Mouse (Mus musculus) cerebellum, postnatal 10 days (tissue): ENCODE data around the gene Boll.

ENCODE experiments used
- DNase-seq, 2 experiments: peaks; one replicate each; pipeline ENCODE4 v3.0.0; 2021; ENCODE audit warnings: mixed read lengths in 2 of 2

Gene Boll

GRCm38 (mm10) chr1:55237643-55238161 lies 125.6 kb downstream of the Boll start:
- peak; percentile 49 to 57 for DNase-seq

GRCm38 (mm10) chr1:55236890-55237642 lies 126.2 kb downstream of the Boll start, which contains the start of gene Mars2:
Gene Mars2 (plus strand): TSS chr1:55237177.
- peak; percentile 98 for DNase-seq

DNA sequence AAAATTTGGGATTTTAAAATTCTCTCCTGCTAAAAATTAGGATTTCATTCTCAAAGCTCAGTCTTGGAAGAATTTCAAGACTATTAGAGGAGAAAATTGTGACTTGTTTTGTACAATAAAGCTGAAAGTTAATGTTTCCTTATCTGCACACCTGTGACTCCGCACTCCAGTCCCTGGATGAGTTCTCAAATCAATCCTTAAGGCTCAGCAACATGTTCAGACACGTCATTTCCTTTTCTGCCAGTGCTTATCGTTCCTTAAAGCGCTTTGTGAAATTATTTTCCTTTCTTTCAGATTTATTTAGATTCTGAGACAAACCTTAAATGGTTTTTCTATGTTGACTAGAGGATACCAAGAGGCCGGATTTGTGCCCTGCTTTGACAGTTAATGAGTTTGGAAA lies 126.8 kb downstream of the Boll start:
- no peak for DNase-seq

DNA sequence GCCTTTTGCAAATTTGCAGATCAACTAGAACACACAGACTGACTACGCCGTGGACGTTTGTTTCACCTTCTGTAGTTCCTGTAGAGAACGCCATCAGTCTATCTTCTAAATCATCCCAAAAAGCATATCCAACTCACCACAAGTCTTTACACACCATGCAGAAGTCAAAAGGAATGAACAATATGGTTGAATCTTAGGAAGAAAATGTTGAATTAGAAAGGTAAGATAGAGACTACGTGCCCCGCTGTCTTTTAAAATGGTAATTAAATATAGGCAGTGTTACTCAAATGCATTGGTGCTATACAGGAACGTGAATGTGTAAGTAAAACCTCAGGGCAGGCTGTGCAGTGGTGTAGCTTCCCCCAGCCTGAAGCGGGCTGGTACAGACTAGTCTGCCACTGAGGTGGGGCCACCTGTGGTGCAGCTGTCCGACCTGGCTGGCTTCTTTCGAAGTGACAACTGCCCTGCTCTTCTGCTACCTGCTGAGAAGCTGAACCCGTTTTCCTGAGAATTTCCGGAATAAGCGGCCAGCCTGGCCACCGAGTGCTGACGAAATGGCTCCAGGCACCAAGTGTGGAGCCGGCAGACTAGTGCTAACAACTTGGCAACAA lies 128.3 kb downstream of the Boll start:
- peak in 1 of 2 experiments; percentile 10 for DNase-seq

DNA sequence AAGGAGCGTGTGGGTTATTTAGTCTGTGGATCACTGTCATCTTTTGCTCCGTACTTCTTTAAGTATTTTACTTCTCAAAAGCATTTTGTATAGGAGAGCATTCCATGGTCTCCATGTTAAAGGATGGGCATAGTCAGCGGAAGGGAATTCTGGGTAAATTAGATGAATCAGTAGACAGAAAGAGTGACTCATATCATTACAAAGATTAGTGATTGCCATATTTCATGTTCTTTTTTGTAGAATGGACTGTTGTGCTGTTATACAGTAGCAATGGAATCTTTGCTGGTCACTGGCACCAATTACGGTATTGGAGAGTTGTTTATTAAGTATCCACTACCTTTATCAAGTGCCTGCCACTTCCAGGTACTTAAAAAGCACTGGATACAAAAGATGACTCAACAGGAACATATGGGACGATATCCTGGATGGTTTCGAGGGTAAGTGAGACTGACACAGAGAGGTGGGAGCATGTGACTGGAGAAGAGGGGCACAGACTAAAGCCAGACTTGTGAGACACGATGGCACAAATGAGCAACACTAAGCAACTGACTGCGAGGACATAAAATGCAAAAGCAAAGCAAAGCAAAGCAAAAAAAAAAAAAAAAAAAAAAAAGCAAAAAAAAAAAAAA lies 134.9 kb downstream of the Boll start:
- DNase-seq, result no peak

DNA sequence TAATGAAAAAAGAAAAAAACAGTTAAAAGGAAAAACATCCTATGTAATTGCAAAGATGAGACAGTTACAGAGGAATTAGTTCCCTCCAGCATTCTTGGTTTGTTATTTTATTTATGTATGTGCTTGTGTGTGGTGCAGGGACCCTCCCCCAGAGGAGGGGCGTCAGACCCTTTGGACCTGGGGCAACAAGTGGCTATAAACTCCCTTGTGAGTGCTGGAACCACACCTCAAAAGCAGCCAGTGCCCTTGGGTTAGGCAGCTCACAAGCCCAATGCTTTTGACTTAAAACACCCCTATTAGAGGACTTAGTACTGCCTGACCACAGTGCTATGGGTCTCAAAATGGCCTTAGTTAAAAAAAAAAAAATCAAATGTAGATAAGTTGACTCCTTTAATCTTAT lies 135.9 kb downstream of the Boll start:
- DNase-seq, result no peak

DNA sequence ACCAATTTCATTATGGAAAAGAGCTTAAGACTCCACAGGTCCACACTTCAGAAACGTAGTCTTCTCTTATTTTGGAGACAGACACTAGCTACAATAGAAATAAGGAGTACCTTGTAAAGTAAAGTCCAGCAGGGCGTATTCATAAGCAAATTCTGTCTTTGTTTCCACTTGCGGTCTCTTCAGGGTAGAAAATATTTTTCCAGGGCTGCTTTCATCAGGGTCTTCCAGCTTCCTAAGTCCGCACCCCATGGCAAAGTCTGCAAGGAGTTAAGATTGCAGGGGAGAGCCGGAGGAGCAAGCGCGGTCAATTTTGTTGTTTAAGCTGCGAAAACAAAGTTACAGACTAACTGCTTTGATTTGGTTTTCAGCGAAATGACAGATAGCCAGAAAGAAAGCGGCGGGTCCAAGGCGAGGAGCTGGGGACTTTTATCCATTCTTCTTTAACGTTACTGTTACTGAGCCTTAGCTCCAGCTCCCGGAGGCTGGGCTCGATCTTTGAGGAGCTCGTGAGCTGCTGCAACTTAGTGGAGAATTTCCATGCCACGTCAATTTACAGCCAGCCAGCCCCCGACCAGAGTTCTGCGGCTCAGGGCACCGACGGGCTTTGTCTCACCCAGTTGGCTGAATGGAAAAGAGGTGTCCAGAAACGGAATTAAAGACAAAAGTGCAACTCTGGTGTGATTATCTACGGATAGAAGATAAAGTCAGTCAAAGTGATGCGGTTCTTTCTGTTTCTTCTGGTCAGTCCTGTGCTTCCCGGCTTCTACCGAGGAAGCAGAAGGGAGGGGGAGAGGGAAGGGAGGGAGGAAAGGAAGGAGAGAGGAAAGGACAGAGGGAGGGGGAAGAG lies 137.0 kb downstream of the Boll start, which contains the start of gene Rftn2:
Rftn2 (minus strand) TSS at position 772 of the 847 bp plus-strand sequence.
- DNase-seq, result peak; percentile 48 to 53

DNA sequence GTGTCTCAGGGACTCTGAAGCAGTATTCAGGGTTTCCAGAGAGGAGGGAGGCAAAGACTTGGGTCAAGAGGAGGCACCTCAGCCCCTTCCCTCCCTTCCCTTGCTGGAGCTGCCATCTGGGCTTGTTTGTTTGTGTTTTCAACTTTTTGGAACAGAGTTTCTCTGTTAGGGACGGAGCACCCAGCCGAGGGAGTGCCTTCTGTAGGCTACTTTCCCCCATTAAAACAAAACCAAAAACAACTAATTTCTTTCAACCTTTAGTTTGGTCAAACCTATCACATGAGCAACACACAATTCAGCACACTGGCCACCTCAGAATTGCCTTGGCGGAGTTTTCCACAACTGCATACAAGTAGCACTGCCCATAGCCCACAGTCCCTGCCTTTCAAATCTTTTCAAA lies 137.9 kb downstream of the Boll start:
- no peak for DNase-seq

DNA sequence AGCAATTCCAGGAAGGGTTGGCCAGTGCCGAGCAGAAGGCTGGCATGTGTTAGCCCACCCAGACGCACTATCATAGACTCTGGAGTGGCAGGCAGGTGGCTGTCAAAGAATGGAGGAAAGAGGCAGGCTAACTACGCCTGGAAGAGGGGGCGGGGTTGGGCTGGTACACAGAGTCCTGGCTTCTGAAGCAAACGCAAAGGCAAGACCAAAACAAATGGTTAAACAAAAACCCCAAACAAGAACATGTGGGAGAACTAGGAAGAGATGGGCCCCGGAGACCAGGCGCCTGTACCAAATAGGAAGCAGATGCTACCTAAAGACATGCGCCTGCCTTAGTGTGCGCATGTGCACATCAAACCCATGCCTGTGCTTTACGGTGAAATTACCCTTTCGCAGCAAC lies 139.2 kb downstream of the Boll start:
- peak; percentile 70 to 77 for DNase-seq

- DNase-seq, result no peak
Measured at GRCm38 (mm10) chr1:55223026-55223425, 140.2 kb downstream of the Boll start.

DNA sequence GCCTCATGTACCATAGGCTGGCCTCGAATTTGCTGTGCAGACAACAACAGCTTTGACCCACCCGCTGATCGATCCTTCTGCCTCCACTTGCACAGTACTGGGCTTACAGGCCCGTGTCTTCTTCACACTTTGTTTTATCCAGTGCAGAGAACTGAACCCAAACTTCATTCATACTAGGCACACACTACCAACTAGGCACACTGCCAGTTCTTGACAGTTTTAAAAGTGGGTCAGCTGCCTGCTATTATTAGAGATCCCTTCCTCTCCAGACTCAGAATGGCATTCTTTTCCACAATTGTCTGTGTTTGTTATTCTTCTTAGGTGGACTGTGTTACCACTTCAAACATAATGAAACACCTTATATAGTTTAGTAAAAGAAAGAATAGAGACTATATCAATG lies 141.9 kb downstream of the Boll start:
- DNase-seq, result peak; percentile 40 to 46

- peak in 1 of 2 experiments; percentile 25 for DNase-seq
Measured at GRCm38 (mm10) chr1:55217191-55217590, 146.1 kb downstream of the Boll start.

GRCm38 (mm10) chr1:55215185-55215813 lies 148.0 kb downstream of the Boll start:
- no peak for DNase-seq

DNA sequence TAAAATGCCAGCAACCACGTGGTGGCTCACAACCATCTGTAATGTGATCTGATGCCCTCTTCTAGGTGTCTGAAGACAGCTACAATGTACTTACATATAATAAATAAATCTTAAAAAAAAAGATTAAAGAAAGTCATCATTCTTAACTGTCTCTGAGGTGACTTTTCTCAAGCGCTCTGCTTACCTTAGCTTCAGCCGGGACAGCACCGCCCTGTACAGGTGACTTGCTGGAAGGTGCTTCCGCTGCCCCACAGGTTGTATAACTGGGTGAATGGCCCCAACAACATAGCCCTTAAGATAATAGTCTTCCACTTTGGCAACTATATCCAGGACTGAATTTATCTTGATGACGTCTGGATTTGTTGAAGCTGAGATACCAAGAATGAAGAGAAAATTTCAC lies 149.3 kb downstream of the Boll start:
- DNase-seq, result no peak

DNA sequence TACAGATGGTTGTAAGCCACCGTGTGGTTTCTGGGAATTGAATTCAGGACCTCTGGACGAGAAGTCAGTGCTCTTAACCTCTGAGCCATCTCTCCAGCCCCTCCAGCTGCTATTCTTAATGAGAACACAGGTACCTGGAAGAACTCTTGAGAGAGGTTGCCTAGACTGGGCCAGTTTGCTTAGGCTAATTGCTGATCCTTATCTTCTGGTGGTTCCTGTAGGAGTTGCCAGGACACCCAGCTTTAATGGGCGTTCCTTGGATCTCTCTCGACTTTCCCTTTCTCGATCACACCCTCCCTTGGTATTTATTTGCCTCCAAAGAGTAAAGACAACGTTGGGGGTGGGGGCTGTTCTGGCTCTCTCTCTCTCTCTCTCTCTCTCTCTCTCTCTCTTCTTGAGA lies 149.8 kb downstream of the Boll start:
- DNase-seq, result no peak

DNA sequence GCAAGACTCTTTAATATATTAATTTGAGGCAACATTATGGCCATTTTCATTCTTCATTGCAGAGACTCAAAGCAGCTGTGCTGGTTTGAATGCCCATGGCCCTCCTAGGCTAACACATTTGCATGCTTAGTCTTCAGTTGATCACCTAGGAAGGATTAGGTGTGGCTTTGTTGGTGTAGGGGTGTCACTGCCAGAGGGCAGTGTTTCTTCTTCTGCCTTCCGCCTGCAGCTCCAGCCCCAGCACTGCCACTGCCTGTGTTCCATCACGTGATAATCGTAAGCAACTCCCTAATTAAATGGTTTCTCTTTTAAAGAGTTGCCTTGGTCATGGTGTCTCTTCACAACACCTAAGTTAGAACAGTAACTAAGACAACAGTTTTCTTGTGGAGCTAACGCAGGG lies 150.5 kb downstream of the Boll start:
- DNase-seq, result no peak

GRCm38 (mm10) chr1:55211081-55211480 lies 152.2 kb downstream of the Boll start:
- DNase-seq, result no peak

GRCm38 (mm10) chr1:55210202-55210965 lies 152.9 kb downstream of the Boll start:
- peak in 1 of 2 experiments; percentile 22 for DNase-seq

DNA sequence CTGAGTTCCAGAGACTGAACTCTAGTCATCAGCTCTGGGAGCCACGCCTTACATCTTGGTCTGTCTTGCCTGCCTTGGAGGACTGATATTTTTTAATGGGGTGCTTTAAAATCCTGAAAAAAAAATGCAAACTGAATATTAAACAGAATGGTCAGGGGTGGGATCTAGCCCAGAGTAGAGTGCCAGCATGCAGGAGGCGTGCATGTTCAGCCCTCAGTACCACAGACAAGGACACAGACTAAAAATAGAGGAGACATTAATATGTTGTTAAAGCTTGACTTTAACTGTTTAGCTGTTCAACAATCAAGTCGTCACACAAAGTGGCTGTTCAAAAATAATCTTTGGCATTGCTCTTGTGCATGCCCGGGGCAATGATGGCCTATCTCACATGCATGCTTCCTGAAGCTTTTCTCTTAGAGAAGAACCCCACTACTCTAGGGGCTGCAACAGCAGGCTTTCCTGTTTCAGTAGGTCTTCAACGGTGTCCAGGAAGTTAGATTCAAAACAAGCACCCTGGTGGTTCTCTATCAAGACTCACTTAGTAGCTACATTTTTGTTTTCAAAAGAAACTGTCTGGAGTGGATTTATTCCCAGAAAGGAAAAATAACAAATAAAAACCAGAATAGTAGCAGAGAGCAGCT lies 154.6 kb downstream of the Boll start:
- DNase-seq, result no peak

DNA sequence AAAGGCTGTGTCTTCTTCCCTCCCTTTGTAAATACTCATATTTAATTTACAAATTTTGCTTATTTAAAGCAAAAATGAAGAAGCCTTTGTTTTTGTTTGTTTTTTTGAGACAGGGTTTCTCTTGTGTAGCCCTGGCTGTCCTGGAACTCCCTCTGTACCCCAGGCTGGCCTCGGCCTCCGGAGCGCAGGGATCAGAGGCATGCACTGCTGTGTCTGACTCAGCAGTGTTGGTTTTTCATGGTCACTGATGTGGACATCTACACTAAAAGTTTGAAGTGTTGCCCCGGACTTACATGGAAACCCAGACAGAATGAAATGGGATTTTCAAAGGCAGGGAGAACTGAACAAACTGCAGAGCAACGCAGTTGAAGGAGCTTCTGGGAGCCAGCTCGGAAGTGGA lies 155.7 kb downstream of the Boll start:
- no peak for DNase-seq

DNA sequence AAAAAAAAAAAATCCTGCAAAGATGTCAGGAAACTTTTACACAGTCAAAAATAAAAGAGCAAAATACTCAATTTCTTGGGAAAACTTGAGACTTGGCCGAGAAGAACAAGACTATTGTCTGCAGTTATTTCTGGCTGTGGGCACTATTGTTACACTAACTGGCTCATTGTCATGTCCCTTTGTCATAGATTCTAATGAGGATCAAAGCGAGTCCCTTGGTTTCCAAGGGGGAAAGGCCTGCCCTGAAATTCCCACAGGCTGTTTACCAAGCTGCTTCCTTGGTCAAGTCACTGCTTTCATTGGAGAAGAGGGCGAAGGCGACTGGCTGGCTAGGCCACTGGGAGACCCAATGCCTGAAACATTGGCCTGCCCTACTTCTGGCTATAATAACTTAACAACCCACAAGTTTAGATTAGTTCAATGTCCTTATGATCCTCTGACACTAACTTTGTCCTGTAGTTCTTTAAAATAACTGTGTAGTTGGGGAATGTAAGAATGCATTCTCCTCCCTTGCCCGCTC lies 157.4 kb downstream of the Boll start:
- no peak for DNase-seq
